Mouse (Mus musculus) bone marrow macrophage, adult 2 months (primary cell): ENCODE results near the gene Bmp2k.

Experiments
- CTCF ChIP-seq: IDR thresholded peaks from 2 replicates; pipeline ENCODE4 v1.5.1; 2012; ENCODE audit warnings: low read depth, mild to moderate bottlenecking, low read length, moderate library complexity
- POLR2A ChIP-seq: IDR thresholded peaks from 2 replicates; pipeline ENCODE4 v1.6.1; 2012; ENCODE audit warnings: mild to moderate bottlenecking, low read depth, low read length, borderline replicate concordance

DNA sequence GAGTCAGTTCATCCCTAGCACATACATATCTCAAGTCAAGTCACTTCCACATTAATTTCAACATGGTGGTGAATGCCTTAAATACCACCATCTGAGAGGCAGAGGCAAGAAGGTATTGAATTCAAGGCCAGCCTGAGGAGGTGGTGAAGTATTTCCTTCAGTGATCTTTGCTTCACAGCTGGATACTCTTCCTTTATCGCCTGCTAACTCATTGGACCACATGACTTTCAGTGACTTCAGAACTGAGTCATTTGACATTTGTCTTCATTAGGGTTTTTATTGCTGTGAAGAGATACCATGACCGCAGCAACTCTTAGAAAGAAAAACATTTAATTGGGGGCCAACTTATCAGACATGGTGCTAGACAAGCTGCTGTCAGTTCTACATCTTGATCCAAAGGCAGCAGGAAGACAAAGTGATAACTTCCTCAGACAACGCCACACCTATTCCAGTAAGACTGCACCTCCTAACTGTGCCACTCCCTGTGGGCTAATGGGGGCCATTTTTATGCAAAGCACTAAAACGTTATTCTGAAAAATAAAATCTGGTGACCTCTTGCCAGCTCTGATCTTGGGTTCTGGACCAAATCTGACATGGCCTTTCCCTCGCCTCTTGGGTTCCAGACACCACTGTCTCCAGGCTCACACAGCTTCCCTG lies 24.9 kb upstream of the Bmp2k start:
- no peak for TF ChIP-seq CTCF
- no peak for TF ChIP-seq POLR2A
